Mouse (Mus musculus): ENCODE measurements around the gene Igfbp7.
A peak's percentile ranks its signal among the peaks of the same experiment; 100 is the strongest.

Igfbp7 gene

GRCm38 (mm10) chr5:77378027-77378426, 29.8 kb downstream of the Igfbp7 start:
- DNase-seq, result peak; percentile 19

DNA sequence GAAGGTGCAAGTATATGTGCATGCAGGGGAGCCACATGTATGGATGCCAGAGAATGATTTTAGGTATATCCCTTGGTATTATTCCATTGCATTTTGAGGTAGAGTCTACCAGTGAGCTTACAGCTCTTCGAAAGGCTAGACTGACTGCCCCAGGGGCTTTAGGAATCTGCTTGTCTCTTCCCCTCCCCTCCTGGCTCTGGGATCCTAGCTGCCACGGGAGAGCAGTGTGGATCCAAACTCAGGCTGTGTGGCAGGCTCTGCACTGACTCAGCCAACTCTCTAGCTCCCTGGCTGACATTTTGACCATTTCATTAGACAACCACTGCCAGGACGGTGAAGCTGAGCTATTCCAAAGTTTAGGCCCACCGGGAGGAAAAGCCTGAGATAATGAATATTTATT, 32.3 kb downstream of the Igfbp7 start:
- DNase-seq, result no peak

DNA sequence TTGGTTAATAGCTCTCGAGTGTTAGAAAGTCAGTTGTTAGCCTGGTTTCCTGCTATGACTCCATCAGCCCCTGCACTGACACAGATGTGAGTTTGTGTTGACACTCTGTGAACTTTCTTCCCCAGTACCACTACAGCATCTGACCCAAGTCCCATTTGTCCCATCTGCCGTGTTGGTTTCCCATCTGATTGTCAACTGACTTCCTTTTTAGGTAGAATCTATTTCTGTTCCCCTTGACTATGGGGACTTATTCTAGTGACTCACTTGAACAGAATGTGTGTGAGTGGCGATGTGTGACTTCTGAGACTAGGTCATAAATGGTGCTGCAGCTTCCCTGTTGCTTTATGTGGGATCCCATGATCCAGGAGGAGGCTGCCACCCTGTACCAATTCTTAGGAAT, 32.9 kb downstream of the Igfbp7 start:
- peak; percentile 20 for DNase-seq

DNA sequence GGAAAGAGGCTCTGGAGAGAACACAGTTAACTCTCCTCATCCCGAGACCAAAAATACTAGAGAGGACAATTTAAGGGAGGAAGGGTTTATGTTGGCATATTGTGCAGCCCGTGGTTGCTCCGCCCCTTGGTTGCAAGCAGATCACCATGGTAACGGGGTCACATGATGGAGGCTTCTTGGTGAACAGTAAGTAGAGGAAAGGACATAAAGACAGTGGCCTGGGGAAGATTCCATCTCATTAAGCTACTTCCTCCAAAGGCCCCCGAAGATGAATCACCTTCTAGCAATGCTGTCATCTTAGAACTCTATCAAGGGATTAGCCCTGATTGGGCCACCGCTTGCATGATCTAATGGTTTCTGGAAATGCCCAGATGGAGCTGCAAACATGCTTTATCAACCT, 35.1 kb downstream of the Igfbp7 start:
- no peak for DNase-seq

GRCm38 (mm10) chr5:77372242-77372641, 35.6 kb downstream of the Igfbp7 start:
- DNase-seq, result no peak

DNA sequence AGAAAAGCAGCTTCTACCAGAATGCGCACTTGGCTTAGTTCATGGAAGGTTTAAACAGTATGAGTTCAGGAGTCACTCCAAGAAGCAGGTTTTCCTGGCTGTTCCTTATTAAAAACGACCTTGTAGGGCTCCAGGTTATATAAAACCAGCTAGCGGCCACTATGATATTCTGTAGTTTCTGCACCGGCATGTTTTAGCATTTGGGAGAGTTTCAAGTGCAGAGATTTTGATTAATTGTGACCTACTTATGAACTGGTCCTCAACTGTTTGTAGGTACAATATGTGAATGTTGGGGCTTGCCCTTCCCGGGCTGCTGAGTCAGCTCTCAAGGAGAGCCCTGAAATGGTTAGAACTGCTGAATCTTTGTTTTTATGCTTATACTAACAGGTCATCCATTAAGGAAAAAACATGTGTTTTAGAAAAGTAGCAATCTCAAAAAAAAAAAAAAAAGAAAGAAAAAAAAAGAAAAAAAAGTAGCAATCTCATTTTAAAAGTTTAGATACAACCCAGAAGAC, 37.4 kb downstream of the Igfbp7 start:
- no peak for DNase-seq

- no peak for DNase-seq
Measured at GRCm38 (mm10) chr5:77369394-77369793, 38.4 kb downstream of the Igfbp7 start.

- no peak for DNase-seq
Measured at GRCm38 (mm10) chr5:77368194-77368593, 39.6 kb downstream of the Igfbp7 start.

DNA sequence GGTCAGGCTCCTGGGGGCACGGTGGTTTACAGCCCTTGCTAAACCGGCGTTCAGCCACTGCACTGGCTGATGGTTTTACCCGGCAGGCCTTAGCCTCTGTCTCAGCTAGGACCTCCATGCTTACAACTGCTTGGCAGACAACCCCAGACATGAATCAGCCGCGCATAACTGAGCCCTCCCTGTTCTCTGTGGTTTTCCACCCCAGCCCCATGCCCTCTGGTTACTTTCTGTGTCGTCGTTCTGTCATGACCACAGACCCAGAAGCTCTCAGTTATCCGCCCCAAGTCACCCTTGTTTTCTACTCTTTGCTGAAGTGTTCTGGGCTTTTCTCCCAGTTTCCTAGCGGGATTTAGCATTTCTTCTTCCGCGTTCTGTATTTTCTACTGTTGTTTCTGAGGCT, 40.2 kb downstream of the Igfbp7 start:
- no peak for DNase-seq

DNA sequence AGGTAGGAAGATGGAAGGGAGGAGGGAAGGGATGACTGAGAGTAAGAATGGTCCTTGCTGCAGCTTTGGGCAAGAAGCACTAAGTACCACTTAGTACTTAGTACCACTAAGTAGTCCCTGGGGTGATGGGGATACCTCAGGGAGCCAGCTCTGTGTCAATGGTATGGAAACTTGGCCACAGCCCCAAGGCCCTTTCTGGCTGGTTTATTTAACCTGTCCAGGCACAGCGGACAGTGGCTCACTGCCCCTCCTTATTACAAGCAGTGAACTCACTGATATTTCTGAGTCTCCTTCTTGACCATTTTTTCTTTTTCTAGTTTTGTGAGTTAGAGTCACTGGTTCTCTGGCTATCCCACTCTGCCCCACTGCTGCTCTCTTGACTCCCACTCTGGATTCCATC, 40.7 kb downstream of the Igfbp7 start:
- no peak for DNase-seq

DNA sequence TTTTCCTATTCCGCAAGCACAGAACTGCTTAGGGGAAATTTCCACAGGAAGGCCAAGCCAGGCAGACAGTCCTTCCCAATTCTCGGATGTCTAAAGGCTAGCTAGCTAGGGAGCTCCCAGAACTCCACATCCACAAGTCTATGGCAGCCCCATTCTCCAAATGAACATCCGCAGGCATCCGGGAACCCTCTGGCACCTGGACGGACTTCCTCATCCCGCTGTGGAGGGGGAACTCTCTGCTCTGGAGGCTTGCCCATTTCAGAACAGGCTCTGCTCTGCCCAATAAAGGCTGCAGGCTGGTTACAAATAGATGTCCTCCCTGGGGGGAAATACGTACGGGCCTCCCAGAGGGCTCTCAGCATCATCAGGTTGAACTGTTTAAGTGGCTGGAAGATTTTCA, 41.5 kb downstream of the Igfbp7 start:
- no peak for DNase-seq

DNA sequence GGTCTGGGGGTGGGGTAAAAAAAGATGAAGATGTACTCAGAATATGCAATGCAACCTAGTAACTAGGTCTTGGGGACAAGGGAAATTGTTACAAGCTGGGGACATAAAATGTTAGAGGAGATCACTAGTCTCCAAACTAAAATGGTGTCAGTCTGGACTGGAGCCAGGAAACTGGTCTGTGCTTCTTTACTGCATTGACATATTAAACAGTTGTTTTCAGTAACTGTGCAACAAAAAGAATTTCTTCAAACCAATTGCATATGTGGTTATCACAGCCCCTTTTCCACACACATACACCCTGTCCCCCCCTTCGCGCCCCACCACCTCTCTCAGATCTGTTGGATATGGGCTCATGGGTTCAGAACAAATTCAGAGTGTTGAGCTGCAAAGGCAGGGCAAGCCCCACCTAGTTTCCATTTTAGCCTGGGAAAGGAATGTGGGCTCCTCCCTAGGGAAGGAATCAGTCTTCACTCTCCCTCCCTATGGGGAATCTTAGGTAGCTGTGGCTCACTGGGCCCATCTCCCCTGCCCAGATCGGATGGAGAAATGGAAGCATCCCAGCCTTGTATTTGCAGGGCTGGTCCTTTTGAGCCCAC, 43.3 kb downstream of the Igfbp7 start:
- DNase-seq, result no peak

DNA sequence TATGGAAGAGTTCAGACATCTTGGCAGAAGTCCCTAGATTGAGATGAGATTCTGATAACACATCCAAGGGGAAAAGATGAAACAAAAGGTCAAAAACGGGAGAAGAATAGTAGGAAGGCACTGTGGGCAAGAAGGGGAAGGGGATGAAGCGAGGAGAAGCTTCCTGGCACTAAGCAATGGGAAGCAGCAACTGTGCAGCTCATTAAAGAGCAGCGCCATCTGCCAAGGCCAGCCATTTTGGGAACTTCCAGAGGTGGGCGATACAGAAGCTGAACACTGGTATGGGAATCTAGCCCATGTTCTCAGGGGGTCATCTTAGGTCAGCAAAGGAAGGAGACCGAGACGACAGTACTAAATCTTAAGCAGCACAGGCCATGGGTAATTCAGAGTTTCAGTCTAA, 44.2 kb downstream of the Igfbp7 start:
- peak; percentile 61 for DNase-seq

DNA sequence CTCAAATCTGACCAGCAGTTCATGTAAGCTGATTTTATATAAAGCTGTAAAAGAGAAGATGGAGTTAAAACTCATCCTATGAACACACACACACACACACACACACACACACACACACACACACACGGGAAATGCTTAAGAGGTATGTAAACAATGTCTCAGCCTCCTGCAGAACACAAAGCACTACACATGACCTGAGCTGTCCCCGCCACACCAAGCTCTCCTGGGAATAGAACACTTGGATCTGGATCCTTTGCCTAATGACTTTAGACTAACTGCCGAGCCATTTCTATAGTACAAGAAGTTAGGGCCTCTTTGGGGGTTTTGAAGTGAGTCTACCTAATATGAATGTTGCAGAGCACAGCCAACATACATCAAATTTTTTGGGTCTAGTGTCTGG, 45.7 kb downstream of the Igfbp7 start:
- no peak for DNase-seq

DNA sequence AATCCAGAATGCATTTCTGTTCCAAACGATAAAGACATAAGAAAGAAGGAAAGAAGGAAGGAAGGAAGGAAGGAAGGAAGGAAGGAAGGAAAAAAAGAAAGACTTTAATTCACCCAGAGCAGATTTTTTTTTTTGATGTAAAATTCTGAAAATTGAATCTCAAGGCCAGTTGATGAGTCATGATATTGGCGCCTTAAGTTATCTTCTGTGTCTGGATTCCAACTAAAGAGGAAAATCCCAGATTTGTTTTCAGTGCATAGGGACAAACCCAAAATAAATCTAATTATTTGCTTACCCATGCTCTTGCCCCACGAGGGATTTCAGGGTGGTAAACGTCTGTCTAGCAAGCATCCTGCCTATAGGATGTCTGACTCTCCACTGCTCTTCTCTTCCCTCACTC, 46.8 kb downstream of the Igfbp7 start:
- no peak for DNase-seq

DNA sequence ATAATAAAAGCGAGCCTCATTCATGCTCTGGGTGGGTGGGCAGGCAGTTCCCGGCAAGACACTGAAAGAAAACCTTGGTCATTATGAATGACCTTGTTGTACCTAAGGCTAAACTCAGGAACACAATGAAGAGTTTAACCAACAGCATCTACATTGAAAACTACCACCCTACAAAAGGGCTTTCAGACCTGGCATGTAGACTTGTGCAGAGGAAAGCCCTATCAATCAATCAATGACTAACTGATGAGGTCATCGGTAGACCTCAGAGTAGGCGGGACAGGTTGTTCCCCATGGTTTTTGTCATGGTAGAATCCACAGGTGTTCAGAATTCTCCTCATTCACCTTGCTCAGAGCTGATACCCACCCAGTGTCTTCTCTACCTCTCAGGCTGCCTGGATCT, 47.9 kb downstream of the Igfbp7 start:
- no peak for DNase-seq

GRCm38 (mm10) chr5:77358347-77358746, 49.5 kb downstream of the Igfbp7 start:
- no peak for DNase-seq

- no peak for DNase-seq
Measured at GRCm38 (mm10) chr5:77357405-77358149, 50.3 kb downstream of the Igfbp7 start.

DNA sequence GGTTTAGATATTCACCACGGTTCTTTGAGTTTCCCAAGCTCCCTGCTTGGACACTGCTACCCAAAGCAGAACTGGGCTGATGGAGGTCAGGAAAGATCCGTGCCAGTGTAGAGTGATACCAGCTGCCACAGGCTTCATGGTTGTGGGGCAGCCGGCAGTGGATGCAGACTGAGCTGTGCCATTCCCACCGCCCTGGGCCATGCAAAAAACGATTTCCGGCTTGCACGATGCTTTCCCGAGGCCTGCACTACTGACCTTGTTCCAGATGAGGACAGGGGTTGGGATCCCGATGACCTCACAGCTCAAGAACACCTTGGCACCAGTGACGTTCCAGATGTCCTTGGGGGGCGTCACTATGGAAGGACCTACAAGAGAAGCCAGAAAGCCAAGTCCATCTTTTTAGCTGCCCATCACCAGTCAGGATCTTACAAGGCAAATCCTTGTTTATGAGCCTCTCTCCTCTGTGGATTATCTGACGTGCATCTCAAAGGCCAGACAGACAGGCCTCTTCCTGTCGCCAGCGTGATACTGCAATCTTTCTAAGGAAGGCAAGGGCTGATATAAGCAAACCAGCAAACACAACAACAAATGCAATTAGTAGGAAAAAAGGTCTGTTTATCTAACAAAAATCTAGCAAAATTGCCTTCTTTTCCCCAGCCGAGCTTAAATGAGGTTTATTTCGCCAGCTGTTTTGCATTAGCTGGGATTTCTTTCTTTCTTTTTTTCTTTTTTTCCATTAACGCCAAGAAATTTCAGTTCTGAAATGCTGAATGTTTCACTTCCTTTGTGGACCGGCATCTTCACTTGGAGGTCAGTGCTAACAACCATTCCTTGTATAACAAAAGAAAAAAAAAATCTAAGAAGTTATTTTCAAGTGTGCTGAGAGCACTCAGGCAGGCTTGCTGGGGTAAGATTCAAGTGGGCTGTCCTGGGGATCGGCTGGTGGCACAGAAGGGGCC, 52.3 kb downstream of the Igfbp7 start:
- no peak for DNase-seq

GRCm38 (mm10) chr5:77354361-77354787, 53.5 kb downstream of the Igfbp7 start:
- DNase-seq, result peak; percentile 89

DNA sequence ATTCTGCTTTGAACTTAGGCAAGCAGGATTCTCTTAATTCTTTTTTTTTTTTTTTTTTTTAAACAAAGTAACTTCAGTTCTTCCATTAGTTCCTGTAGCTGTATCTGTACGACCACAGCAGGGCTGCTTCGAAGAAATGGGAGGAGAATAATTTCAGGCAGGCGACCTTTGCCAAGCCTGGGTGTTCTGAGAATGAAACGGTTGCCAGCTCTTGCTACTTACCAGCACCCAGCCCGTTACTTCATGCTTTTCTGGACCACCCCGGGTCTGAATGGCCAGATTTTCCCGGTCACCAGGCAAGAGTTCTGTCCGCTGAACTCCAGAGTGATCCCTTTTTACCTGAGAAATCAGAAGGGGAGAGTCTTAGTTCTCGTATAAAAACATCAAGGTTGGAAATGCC, 56.1 kb downstream of the Igfbp7 start:
- DNase-seq, result no peak

DNA sequence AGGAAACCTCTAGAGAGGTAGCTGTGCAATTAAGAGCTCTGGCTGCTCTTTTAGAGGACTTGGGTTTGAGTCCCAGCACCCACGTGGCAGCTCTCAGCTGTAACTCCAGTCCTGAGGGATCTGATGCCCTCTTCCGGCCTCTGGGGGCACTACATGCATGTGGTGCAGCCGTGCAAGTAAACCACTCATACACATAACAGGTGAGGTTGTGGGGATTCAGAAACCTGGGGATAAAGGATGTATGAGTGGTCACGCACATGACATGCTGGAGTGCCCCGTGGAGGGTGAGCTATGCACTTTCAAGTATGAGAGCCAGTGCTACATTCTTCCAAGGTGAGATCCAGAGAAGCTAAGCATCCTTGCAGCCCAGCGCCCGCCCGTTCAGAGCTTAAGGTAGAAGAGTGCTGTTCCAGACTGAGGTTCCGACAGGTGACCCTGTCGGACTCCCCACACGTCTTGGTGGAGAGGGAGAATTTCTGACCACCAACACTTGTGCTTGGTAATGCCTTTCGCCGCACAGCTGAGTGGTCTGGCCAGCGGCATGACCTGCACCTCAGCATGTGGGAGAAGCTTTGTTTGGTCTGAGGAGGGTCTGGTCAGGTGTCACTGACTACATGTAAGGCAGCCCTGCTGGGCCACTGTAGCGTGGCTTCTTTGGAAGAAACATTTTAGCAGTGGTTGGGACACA, 57.7 kb downstream of the Igfbp7 start:
- no peak for DNase-seq

- DNase-seq, result no peak
Measured at GRCm38 (mm10) chr5:77348901-77349300, 58.9 kb downstream of the Igfbp7 start.

Measured in right cerebral cortex, adult 18-20 months (tissue).